Mouse (Mus musculus) lung, postnatal 25 days (tissue): ENCODE measurements around the gene Mxi1.
"Not testable (repeated sequence)": the region's sequence is repeated elsewhere in the genome, so short reads cannot be mapped to it uniquely, and the experiment has no call there.

Experiments used
- DNase-seq: peaks from one replicate; pipeline ENCODE4 v3.0.0; 2022; ENCODE audit warnings: low spot score

The Mxi1 gene

DNA sequence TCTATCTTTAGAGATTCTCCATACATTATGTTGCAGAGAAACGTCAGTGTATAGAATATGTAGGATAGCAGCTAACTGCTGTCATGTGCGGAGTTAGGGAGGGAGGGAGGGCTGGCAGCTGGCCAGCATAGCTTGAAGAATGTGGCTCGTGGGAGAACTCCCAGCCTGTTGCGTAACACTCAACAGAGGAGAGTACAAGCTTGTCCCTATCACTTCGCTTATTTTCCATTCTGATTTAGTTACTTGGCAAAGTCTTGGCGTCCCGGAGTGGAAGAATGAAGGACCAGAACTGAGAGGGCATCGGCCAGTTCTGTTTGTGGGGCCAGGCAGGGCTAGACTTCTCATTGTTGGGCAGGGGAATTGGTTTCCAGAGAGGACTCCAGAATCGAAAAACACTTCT, 54.6 kb downstream of the Mxi1 start:
- peak; percentile 82 for DNase-seq

DNA sequence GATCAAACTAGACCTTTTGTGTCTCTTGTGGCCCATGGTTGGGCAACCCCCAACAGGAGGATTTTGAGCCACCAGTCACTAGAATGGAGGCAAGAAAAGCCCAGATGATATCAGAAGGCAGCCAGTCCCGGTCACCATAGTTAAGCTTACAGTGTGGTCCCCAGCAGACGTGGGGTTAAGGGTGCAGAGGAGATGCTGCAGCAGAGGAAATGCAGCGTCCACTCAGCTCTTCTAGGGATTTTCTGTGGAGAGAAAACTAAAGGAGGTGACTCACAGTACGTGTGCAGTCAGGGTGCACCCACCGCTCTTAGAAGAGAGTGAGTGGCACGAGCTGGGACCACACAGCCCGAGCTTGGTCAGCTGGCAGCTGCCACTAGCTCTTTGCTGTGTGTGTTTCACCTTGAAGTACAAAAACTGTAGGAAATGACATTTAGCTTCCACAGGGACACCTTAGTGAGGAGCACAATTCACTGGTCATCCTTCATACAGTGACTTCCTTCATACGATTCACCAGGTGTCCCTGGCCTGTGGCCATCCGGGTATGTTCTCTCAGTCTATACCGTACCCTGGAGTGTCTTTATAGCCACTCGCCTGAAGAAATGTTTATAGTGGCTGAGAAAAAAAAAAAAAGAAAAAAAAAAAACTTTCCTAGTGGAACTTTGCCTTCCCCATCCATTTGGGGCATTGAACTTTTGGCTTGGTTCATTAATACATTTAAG, 55.9 kb downstream of the Mxi1 start:
- DNase-seq = no peak

DNA sequence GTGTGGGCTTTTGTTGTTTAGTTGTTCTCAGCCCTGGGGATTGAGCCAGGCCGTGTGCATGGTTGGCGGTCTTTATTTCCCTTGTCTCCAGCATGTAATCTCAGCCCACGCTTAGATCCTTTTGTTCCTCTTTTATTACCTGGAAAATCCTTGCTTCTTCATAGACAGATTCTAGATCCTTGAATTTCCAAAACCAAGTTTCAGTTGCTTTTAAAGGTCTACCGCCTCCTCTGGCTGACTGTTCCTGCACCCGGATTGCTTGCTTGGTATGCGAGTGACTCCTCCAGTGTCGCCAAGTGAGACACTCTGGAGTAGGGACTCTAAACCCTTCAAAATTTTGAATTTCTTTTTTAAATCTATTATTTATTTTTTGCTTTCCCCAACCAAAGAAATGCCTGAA, 56.6 kb downstream of the Mxi1 start:
- DNase-seq = no peak

DNA sequence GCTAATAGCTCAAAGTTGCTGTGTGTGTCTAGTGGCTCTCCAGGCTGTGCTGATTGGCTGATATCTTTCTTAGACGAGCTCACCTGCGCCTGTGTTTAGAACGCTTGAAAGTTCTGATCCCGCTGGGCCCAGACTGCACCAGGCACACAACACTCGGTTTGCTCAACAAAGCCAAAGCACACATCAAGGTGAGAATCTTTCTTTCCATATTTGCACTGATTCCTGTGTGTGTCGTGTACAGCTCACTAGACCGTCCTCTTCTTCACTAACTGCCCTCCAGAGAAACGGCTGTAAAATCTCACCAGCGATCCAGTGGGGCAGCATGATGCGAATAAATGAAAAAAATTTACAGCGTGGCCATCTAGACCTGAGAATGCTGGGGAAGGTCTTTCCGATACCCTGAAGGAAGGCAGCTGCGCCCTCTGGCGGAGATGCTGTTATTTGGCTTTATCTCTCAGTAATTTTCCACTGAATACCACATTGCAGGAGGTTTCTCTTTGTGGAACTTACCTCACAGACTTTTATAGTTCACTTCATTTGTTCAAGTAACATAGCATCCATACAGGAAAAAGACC, 59.2 kb downstream of the Mxi1 start:
- DNase-seq = peak; percentile 83

DNA sequence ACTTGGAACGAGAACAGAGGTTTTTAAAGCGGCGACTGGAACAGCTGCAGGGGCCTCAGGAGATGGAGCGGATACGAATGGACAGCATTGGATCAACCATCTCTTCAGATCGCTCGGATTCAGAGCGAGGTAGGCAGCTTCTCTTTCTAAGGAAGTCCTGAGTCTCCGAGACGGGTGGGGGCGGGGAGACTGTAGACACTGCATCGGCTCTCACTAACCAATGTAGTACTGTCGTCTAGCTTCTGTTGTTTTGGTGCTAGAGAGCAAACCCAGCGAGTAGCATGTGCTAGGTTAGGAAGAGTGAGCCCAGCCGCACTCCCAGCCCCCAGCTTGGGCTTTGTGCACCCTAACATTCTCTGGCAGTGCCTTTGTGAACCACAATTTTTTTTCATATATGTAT, 59.9 kb downstream of the Mxi1 start:
- no peak for DNase-seq

DNA sequence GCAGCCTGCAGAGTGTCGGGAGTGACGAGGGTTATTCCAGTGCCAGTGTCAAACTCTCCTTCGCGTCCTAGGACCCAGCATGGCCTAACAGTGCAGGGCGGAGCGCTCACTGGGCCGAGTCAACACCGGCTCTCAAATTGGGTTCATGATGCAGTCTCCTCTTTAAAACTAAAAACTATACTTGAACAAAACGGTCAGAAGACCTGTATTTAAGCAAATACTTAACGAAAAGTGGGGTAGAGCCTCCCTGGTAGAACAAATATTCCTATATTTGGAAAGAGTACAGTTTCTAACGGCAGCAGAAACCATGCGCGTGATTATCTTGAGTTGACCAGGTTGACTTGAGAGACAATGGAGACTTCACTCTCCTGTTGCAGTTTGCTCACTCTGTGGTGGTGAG, 61.3 kb downstream of the Mxi1 start, which contains the start of gene Gm10197:
TSS of gene Gm10197 (minus strand) at position 101 of the 400 bp plus-strand sequence.
- DNase-seq = no peak

DNA sequence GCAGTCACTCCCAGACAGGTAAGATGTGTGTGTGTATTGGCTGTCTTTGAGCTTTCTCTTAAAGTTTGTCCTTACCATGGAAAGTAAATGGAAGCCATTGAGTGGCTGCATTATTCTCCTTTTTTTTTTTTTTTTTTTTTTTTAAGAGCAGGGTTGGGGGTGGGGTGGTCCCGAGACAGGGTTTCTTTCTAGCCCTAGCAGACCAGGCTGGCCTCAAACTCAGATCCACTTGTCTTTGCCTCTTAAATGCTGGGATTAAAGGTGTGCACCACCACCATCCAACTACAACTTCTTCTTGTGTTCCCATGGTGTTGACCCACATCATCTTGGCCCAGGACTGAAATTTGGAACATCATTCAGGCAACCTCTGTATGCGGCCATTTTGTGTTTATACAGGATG, 63.3 kb downstream of the Mxi1 start:
- no peak for DNase-seq

DNA sequence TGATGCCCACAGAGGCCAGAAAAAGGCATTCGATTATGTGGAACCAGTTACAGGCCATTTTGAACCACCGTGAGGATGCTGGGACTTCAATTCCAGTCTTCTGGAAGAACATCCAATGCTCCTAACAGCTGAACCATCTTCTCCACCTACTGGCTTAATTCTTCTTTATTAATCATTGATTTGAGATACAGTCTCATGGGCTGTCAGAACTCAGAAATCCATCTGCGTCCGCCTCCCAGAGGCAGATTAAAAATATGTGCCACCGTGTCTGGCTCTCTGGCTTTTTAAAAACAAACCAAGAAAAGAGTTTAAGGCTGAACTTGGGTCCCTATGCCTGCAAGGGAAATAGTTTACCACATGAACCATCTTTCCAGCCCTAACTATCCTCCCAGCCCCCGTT, 65.0 kb downstream of the Mxi1 start:
- DNase-seq = no peak

DNA sequence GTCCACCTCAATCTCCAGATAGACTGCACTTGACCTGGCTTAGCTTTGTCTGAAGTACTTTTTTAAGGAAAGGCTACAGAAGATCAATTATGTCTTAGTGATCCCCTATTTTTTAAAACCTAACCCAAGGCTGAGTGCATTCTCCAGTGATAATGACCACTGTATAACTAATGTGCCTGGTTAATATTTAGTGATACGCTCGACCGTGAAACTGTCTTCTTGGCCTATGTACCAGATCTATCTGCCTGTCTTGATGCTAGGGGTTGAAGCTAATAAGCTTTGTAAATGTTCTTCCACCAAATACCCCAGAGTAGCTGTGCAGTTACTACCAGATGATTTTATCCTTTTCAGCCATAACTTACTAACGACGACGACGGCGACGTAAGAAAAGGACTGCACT, 65.5 kb downstream of the Mxi1 start:
- DNase-seq = no peak

DNA sequence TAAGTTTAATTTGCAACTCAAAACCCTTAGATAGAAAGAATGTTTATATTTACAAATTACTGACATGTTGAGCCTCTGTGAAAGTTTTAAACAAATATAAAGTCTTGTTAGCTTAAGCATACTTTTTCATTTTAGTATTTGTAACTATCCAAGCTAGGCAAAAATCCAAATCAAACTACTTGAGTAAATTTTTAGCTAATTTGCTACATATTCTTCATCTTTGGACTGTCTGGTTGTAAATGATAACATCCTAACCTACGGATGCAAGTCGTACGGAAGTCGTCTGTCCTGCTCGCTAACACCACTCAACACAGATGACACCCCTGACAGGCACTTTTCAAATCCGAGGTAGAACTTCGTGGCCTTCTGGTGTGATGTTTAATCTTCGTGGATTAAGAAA, 67.3 kb downstream of the Mxi1 start:
- no peak for DNase-seq

DNA sequence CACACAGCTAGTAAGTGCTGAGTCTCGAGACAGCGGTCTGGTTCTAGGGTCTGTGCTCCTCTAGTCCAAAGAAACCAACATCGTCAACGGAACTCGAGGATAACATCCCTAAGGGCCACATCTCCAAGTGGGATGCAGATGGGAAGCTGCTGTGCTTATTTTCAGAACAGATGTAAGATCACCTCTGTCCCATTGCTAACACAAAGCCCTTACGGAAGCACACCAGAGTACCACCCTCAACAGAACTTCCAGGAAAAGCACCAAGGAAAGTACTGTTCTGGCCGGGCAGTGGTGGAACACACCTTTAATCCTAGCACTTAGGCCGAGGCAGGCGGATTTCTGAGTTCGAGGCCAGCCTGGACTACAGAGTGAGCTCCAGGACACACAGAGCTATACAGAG, 68.1 kb downstream of the Mxi1 start:
- no peak for DNase-seq

DNA sequence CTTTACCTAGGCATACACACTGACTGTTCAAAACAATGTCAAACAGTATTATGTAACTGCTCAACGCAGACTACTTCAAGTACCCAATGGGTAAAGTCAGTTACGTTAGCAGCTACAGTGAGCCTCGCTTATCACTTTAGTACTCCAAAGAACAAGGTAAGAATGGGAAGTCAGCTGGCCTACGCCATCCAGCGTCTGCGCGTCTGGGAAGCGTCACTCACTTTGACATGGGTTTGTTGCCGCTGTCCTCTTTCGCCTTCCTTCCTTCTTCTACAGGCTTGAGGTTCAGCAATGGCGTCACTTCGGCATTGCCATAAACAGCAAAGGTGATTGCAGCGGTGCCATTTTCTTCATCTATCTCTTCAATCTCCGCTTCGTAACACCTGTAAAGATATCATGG, 73.0 kb downstream of the Mxi1 start:
- DNase-seq = no peak

DNA sequence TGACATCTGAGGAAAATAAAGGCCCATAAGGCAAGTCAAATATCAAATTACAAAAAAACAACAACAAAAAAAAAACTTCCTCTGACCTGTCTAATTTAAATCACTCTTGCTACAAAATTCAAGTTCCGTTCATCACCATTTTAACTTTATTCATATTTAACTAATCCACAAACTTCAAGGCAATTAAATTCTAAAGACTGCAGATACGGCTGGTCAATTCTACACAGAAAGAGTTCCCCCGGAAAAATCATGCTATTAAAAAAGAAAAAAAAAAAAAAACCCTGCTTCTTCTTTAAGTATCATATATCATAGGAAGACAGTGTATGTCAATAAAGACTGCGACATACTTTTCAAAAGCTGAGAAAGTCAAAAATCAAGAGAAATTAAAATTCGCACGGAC, 79.1 kb downstream of the Mxi1 start:
- no peak for DNase-seq

DNA sequence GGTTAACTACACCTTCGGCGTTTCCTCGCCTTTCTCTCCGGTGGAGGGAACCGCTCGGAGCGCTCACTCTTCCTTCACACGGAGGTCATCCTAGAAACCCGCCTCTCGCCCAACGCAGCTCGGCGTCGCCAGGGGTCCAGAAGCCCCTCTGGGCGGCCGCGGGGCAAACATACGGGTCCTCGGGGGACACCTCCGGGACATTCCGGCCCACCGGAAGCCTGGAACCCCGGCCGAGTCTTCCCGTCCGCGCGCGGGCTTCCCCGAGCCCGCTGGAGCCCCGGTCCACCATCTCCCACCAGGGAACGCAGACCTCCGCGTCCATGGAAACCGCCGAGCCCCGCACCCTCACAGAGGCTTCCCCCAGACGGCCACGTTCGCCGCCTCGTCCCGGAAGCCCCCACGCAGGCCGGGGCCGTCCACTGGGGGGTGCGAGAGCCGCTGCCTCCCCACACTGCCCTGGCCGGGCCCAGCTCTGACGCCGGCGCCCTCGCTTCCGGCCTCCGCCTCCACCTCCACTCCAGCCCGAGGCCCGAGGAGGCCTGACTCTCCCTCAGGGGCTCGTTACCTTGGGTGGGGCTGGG, 79.6 kb downstream of the Mxi1 start:
- DNase-seq = peak; percentile 19

DNA sequence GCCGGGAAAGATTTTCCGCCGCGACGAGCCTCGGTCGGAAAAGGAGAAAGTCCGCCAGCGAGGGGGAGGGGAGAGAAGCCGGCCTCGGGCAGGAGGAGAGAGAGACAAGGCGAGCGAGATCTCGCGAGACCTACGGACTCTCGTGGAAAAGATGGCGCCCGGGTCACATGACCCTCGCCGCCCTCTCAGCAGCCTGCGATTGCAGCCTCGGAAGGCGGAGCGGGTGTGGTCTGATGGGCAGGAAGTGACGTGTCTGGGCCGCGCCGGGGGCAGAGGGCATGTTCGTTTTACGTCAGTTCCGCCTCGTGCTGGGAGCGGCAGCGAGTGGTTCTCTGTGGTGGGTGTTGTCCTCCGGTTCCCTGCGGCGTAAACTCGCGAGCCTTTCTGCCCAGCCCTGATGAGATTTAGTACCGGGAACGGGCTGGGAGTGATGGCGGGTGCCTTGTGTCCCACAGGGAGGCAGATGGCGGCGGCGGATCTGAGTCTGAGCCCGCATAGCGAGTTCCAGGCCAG, 80.2 kb downstream of the Mxi1 start, which contains the start of gene Smndc1:
TSS of gene Smndc1 (minus strand) at position 84 of the 513 bp plus-strand sequence.
- peak; percentile 100 for DNase-seq

DNA sequence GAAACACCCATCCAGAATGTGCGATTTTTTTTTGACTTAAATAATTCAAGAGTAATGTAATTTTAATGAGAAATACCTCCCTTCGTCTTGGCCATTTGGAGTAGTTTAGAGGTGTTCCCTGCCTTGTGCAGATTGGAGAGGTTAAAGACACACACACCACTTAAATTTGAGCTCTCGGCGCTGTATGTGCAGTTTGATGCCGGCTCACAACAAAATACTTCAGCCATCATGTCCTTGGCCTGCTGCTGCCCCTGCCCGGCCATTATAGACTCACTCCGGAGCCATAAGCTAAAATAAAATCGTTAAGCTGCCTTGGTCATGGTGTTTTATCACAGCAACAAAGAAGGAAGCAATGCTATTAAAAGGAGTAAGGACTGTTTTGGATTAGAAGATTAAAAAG, 81.1 kb downstream of the Mxi1 start:
- no peak for DNase-seq

DNA sequence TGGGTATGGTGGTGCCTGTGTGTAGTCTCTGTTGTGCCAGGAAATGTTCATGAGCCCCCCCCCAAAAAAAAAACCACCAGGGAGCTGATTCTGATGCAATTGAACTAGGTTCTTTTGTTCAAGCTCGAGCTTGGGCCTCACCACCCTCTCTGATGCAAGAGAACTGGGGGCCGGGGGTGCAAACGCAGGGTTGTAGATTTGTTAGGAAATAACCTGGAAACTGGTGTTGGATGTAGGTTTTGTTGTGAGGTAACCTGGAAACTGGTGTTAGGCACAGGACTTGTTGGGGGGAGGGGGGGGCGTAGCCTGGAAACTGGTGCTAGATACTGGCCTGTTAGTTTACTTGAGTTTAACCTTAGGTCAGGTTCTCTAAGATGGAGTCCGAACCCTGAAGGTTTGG, 81.5 kb downstream of the Mxi1 start:
- no peak for DNase-seq

DNA sequence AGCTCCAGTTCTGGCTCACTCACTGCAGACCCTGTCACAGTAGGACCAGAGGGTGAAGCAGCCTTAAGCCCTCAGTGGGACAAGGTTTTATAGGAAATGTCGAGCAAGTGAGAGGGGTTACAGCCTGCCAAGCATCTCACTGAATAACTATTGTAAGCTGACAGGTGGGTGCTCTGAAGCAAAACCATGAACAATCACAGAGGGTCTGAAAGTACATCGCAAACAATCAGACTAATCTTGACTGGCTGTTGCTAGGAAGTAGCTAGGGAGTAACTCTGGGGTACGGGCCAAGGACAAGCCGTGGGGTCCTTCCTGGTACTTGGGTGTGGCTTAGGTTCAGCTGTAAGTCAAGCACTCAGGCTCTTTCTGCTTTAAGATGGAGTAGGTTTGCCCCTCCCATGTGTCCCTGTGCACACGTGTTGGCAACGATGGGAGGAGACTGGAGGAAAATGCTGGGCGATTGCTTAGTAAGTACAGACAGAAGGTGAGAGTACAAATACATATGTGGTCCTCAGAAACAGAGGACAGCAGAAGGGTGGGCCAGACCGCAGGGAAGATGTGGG, 82.5 kb downstream of the Mxi1 start:
- DNase-seq = peak; percentile 20

DNA sequence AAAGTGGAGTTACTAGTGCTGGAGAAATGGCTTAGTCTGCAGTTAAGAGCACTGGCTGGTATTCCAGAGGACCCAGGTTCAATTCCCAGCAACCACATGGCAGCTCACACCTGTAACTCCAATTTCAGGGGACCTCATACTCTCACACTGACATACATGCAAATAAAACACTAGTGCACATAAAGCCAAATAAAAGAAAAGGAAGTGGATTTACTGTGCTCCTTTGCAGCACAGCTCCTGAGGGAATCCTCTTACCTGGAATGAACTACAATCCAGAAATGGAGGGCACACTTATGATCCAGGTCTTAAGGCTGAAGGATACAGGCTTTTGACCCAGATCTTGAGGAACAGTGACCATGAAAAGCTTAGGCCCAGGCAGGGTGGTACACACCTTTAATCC, 83.3 kb downstream of the Mxi1 start:
- DNase-seq = no peak

DNA sequence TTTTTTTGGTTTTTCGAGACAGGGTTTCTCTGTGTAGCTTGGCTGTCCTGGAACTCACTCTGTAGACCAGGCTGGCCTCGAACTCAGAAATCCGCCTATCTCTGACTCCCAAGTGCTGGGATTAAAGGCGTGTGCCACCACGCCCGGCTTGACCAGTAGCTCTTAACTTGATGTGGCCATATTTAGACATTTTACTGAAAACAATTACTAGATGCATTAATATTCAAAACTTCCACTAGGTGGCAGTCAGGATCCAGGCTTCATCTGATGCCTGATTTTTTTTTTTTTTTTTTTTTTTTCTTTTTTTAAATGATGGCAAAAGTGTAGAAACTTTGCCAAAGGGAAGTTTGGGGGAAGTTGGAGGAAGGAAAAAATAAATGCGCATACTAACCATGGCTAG, 84.2 kb downstream of the Mxi1 start:
- peak; percentile 78 for DNase-seq

DNA sequence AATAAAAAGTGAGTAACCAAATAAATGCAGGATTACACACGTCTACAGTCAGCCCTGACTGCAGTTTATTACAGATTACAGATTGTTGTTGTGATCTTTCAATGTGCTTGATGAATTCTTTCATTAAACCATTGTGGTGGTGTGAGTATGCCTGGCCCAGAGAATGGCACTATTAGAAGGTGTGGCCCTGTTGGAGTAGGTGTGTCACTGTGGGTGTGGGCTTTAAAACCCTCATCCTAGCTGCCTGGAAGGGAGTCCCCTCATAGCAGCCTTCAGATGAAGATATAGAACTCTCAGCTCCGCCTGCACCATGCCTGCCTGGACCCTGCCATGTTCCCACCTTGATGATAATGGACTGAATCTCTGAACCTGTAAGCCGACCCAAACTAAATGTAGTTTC, 84.6 kb downstream of the Mxi1 start:
- DNase-seq = not testable (repeated sequence)

DNA sequence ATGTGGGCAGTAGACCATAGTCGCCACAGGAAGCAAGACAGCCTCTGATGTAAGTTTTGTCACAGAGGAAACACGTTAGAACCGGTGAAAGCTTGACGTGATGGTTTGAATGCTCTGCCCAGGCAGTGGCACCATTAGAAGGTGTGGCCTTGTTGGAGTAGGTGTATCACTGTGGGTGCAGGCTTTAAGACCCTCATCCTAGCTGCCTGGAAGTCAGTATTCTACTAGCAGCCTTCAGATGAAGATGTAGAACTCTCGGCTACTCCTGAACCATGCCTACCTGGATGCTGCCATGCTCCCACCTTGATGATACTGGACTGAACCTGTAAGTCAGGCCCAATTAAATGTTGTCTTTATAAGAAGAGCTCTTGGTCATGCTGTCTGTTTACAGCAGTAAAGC, 85.5 kb downstream of the Mxi1 start:
- not testable (repeated sequence) for DNase-seq
